Mouse (Mus musculus) G1E (cell line): Measurements from ENCODE around the gene Podn.

Experiments used
- CTCF ChIP-seq: IDR thresholded peaks from 2 replicates; pipeline ENCODE4 v1.5.1; 2012; ENCODE audit warnings: low read depth, low read length, inconsistent platforms, mixed read lengths
- GATA1 ChIP-seq: IDR thresholded peaks from 2 replicates; pipeline ENCODE4 v1.6.1; 2012; ENCODE audit warnings: borderline replicate concordance, low read length, inconsistent platforms, mixed read lengths
- GATA2 ChIP-seq: IDR thresholded peaks from 2 replicates; pipeline ENCODE4 v1.6.1; 2012; ENCODE audit warnings: low read depth, low read length, inconsistent platforms, borderline replicate concordance
- TAL1 ChIP-seq: conservative IDR thresholded peaks from 2 replicates; pipeline ENCODE4 v1.6.1; 2012; ENCODE audit warnings: low read depth, low read length, inconsistent platforms, mixed read lengths

- no peak for TF ChIP-seq CTCF
- no peak for TF ChIP-seq TAL1
- TF ChIP-seq GATA2, result no peak
- TF ChIP-seq GATA1, result no peak
Measured at GRCm38 (mm10) chr4:107980002-107980600, 116.1 kb downstream of the Podn start.
